Mouse (Mus musculus): Measurements from ENCODE around the gene Ralgps1. TPM values are rescaled to one million over a fixed set of nuclear protein-coding genes. Genes with fewer than 3 reads are reported as not detected.

The Ralgps1 gene
- total RNA-seq, 2 experiments from 2014 or later, result 2.0 to 3.3 TPM

GRCm38 (mm10) chr2:33177443-33178242 lies 193.6 kb downstream of the Ralgps1 start:
- no peak for DNase-seq (ENCODE audit: low spot score)

GRCm38 (mm10) chr2:33176921-33177320 lies 194.4 kb downstream of the Ralgps1 start:
- DNase-seq (ENCODE audit: low spot score), result no peak

GRCm38 (mm10) chr2:33176516-33176915 lies 194.8 kb downstream of the Ralgps1 start:
- no peak for DNase-seq (ENCODE audit: low spot score)

- DNase-seq (ENCODE audit: low spot score), result peak; percentile 88
Measured at GRCm38 (mm10) chr2:33173686-33174085, 197.6 kb downstream of the Ralgps1 start.

GRCm38 (mm10) chr2:33173126-33173525 lies 198.2 kb downstream of the Ralgps1 start:
- DNase-seq (ENCODE audit: low spot score), result no peak

GRCm38 (mm10) chr2:33170777-33171565 lies 200.3 kb downstream of the Ralgps1 start:
- no peak for DNase-seq (ENCODE audit: low spot score)

- no peak for DNase-seq (ENCODE audit: low spot score)
Measured at GRCm38 (mm10) chr2:33169445-33169844, 201.8 kb downstream of the Ralgps1 start.

- no peak for DNase-seq (ENCODE audit: low spot score)
Measured at GRCm38 (mm10) chr2:33167060-33167459, 204.2 kb downstream of the Ralgps1 start.

GRCm38 (mm10) chr2:33165710-33166374 lies 205.4 kb downstream of the Ralgps1 start:
- DNase-seq (ENCODE audit: low spot score), result no peak

- DNase-seq (ENCODE audit: low spot score), result no peak
Measured at GRCm38 (mm10) chr2:33165229-33165628, 206.1 kb downstream of the Ralgps1 start.

GRCm38 (mm10) chr2:33164646-33165045 lies 206.6 kb downstream of the Ralgps1 start:
- no peak for DNase-seq (ENCODE audit: low spot score)

GRCm38 (mm10) chr2:33162126-33162525 lies 209.2 kb downstream of the Ralgps1 start:
- DNase-seq (ENCODE audit: low spot score), result no peak

GRCm38 (mm10) chr2:33160326-33160973 lies 210.8 kb downstream of the Ralgps1 start:
- DNase-seq (ENCODE audit: low spot score), result no peak

- DNase-seq (ENCODE audit: low spot score), result no peak
Measured at GRCm38 (mm10) chr2:33159593-33159992, 211.7 kb downstream of the Ralgps1 start.

GRCm38 (mm10) chr2:33158895-33159294 lies 212.4 kb downstream of the Ralgps1 start:
- no peak for DNase-seq (ENCODE audit: low spot score)

GRCm38 (mm10) chr2:33156283-33156781 lies 215.0 kb downstream of the Ralgps1 start:
- peak; percentile 84 for DNase-seq (ENCODE audit: low spot score)

GRCm38 (mm10) chr2:33154751-33155372 lies 216.4 kb downstream of the Ralgps1 start:
- DNase-seq (ENCODE audit: low spot score), result peak; percentile 85

GRCm38 (mm10) chr2:33146994-33147393 lies 224.3 kb downstream of the Ralgps1 start:
- no peak for DNase-seq (ENCODE audit: low spot score)

GRCm38 (mm10) chr2:33143292-33143691 lies 228.0 kb downstream of the Ralgps1 start:
- no peak for DNase-seq (ENCODE audit: low spot score)

- no peak for DNase-seq (ENCODE audit: low spot score)
Measured at GRCm38 (mm10) chr2:33138491-33138890, 232.8 kb downstream of the Ralgps1 start.

- no peak for DNase-seq (ENCODE audit: low spot score)
Measured at GRCm38 (mm10) chr2:33137731-33138130, 233.6 kb downstream of the Ralgps1 start.

All from gastrocnemius, adult 18-20 months (tissue).